Mouse (Mus musculus) olfactory bulb, adult 2 months (tissue): ENCODE measurements around the gene Strn4. TPM values are rescaled to one million over a fixed set of nuclear protein-coding genes. Genes with fewer than 3 reads are reported as not detected.

Experiments
- H3K27ac ChIP-seq: fragments of 200-500 bp; 2 replicates; pipeline ENCODE4 v1.5.1; 2012; ENCODE audit warnings: low read depth, low read length; ENCODE audit not compliant: insufficient read depth
- H3K4me1 ChIP-seq: fragments of 200-500 bp; 2 replicates; pipeline ENCODE4 v1.6.1; 2012; ENCODE audit warnings: low read length; ENCODE audit not compliant: control insufficient read depth, insufficient read depth
- H3K4me3 ChIP-seq: fragments of 200-500 bp; 2 replicates; pipeline ENCODE4 v1.5.1; 2012; ENCODE audit warnings: mild to moderate bottlenecking, low read depth, low read length, moderate library complexity; ENCODE audit not compliant: insufficient read depth
- CTCF ChIP-seq: fragments of 200-500 bp; IDR thresholded peaks from 2 replicates; pipeline ENCODE4 v1.5.1; 2012; ENCODE audit warnings: low read depth, mild to moderate bottlenecking, low read length, moderate library complexity; ENCODE audit not compliant: insufficient read depth
- POLR2A ChIP-seq: fragments of 200-500 bp; IDR thresholded peaks from 2 replicates; pipeline ENCODE4 v1.6.1; 2012; ENCODE audit warnings: mild to moderate bottlenecking, low read depth, low read length, moderate library complexity; ENCODE audit not compliant: insufficient read depth
- WGBS: fragments of 180-500 bp; shearing (Covaris S2); methylation state at CpG from one replicate; pipeline ENCODE4 v1.1.7; 2018; 5-methylcytosine and 5-hydroxymethylcytosine counted together
- polyA plus RNA-seq: library from polyadenylated mRNA; stranded (reverse); fragments of >200 nt; gene quantifications from 2 replicates; pipeline ENCODE4 v1.2.4, GENCODE M21; 2012; ENCODE audit warnings: low replicate concordance; ENCODE audit not compliant: missing spikeins, insufficient read depth, insufficient read length

The Strn4 gene
- polyA plus RNA-seq, 1 experiment, result not detected

- no peak overlapping the region; the same call in 1 of the 2 replicates for H3K27ac ChIP-seq
- TF ChIP-seq POLR2A (no peak), CTCF (no peak)
- 61% methylated on average over 14 of the region's 14 CpGs for WGBS
- H3K4me3 ChIP-seq, result no peak overlapping the region; the same call in 1 of the 2 replicates
- H3K4me1 ChIP-seq, result peaks cover 35% of the 10 kb centered on the region
Measured at GRCm38 (mm10) chr7:16845072-16845819, 29.6 kb downstream of the Strn4 start.

GRCm38 (mm10) chr7:16845820-16846167 is 30.1 kb downstream of the Strn4 start:
- WGBS, result 55% methylated on average over 10 of the region's 10 CpGs
- Histone ChIP-seq H3K27ac (no peak overlapping the region), H3K4me3 (no peak overlapping the region; the same call in 1 of the 2 replicates), H3K4me1 (peaks cover 35% of the 10 kb centered on the region)
- TF ChIP-seq CTCF (no peak), POLR2A (no peak)

- no peak for TF ChIP-seq CTCF
- TF ChIP-seq POLR2A, result no peak
- H3K4me1 ChIP-seq, result peaks cover 32% of the 10 kb centered on the region
- no peak overlapping the region for H3K4me3 ChIP-seq
- 97% methylated on average over 5 of the region's 5 CpGs for WGBS
- H3K27ac ChIP-seq, result no peak overlapping the region
Measured at GRCm38 (mm10) chr7:16846775-16847174, 31.1 kb downstream of the Strn4 start.

GRCm38 (mm10) chr7:16847507-16847906 is 31.8 kb downstream of the Strn4 start:
- 91% methylated on average over 19 of the region's 19 CpGs for WGBS
- TF ChIP-seq CTCF (no peak), POLR2A (no peak)
- Histone ChIP-seq H3K4me1 (peaks cover 27% of the 10 kb centered on the region), H3K27ac (no peak overlapping the region), H3K4me3 (no peak overlapping the region)

GRCm38 (mm10) chr7:16848579-16848978 is 32.9 kb downstream of the Strn4 start:
- Histone ChIP-seq H3K27ac (no peak overlapping the region), H3K4me3 (no peak overlapping the region), H3K4me1 (peaks cover 21% of the 10 kb centered on the region)
- TF ChIP-seq CTCF (peak; percentile 49; the same call in 1 of the 2 replicates), POLR2A (no peak)
- WGBS, result 19% methylated on average over 17 of the region's 17 CpGs

- H3K4me1 ChIP-seq, result peaks cover 5% of the 10 kb centered on the region
- WGBS, result 93% methylated on average over 4 of the region's 4 CpGs
- H3K27ac ChIP-seq, result no peak overlapping the region
- H3K4me3 ChIP-seq, result no peak overlapping the region
- TF ChIP-seq CTCF, result no peak
- TF ChIP-seq POLR2A, result no peak
Measured at GRCm38 (mm10) chr7:16851636-16852035, 35.9 kb downstream of the Strn4 start.

GRCm38 (mm10) chr7:16853302-16853831 is 37.7 kb downstream of the Strn4 start:
- no peak overlapping the region for H3K4me3 ChIP-seq
- H3K27ac ChIP-seq, result no peak overlapping the region
- TF ChIP-seq POLR2A, result no peak
- TF ChIP-seq CTCF, result no peak
- WGBS, result 84% methylated on average over 14 of the region's 14 CpGs
- peaks cover 5% of the 10 kb centered on the region for H3K4me1 ChIP-seq

- WGBS, result 21% methylated on average over 17 of the region's 17 CpGs
- peak overlapping the region; percentile 37 for H3K4me3 ChIP-seq
- H3K4me1 ChIP-seq, result no peaks in the 10 kb centered on the region
- TF ChIP-seq CTCF (peak; percentile 72), POLR2A (no peak)
- H3K27ac ChIP-seq, result no peak overlapping the region
Measured at GRCm38 (mm10) chr7:16858336-16858735, 42.6 kb downstream of the Strn4 start.

GRCm38 (mm10) chr7:16859902-16860651 is 44.4 kb downstream of the Strn4 start:
- TF ChIP-seq POLR2A (no peak), CTCF (no peak)
- Histone ChIP-seq H3K4me3 (no peak overlapping the region), H3K4me1 (peaks cover 3% of the 10 kb centered on the region; the same call in 1 of the 2 replicates), H3K27ac (no peak overlapping the region)
- 24% methylated on average over 5 of the region's 5 CpGs for WGBS
